Mouse (Mus musculus) ES-Bruce4 (cell line): ENCODE data around the gene Apeh. TPM values are rescaled to one million over a fixed set of nuclear protein-coding genes. Genes with fewer than 3 reads are reported as not detected.

Experiments
- H3K27ac ChIP-seq: 2 replicates; pipeline ENCODE4 v1.5.1; 2012; ENCODE audit warnings: low read length, inconsistent platforms; ENCODE audit not compliant: insufficient read depth
- H3K27me3 ChIP-seq: 2 replicates; pipeline ENCODE4 v1.6.1; 2012; ENCODE audit warnings: mild to moderate bottlenecking, low read length, inconsistent platforms; ENCODE audit not compliant: control insufficient read depth, poor library complexity, insufficient read depth, severe bottlenecking
- H3K36me3 ChIP-seq: 2 replicates; pipeline ENCODE4 v1.6.1; 2012; ENCODE audit warnings: inconsistent platforms, mild to moderate bottlenecking, low read length, moderate library complexity; ENCODE audit not compliant: control insufficient read depth, poor library complexity, insufficient read depth, severe bottlenecking
- H3K4me1 ChIP-seq: one replicate; pipeline ENCODE4 v1.8.1; 2011; ENCODE audit warnings: low read length; ENCODE audit not compliant: control insufficient read depth, insufficient read depth
- H3K4me3 ChIP-seq: 2 replicates; pipeline ENCODE4 v1.5.1; 2011; ENCODE audit warnings: low read depth, mild to moderate bottlenecking, low read length
- H3K9ac ChIP-seq: 2 replicates; pipeline ENCODE4 v1.6.1; 2012; ENCODE audit warnings: low read depth, mild to moderate bottlenecking, inconsistent platforms; ENCODE audit not compliant: poor library complexity, severe bottlenecking
- H3K9me3 ChIP-seq: replicated peaks from 2 replicates; pipeline ENCODE4 v1.6.1; 2012; ENCODE audit warnings: mild to moderate bottlenecking, low read length, inconsistent platforms; ENCODE audit not compliant: control insufficient read depth, poor library complexity, insufficient read depth, severe bottlenecking
- CTCF ChIP-seq: IDR thresholded peaks from one replicate; pipeline ENCODE4 v1.8.1; 2011; ENCODE audit warnings: low read depth, low read length
- EP300 ChIP-seq: IDR thresholded peaks from 2 replicates; pipeline ENCODE4 v1.6.1; 2011; ENCODE audit warnings: low read depth, low read length; ENCODE audit not compliant: insufficient read depth
- POLR2A ChIP-seq: IDR thresholded peaks from one replicate; pipeline ENCODE4 v1.8.1; 2011; ENCODE audit warnings: low read length; ENCODE audit not compliant: insufficient read depth
- polyA plus RNA-seq: library from polyadenylated mRNA; stranded (reverse); fragments of >200 nt; gene quantifications from 2 replicates; pipeline ENCODE4 v1.2.4, GENCODE M21; 2011; ENCODE audit warnings: low read depth; ENCODE audit not compliant: missing spikeins, insufficient read depth, insufficient read length

Apeh gene
- polyA plus RNA-seq, 1 experiment = 48.1 TPM

- Histone ChIP-seq H3K27ac (no peak overlapping the region), H3K4me3 (no peak overlapping the region), H3K4me1 (no peaks in the 10 kb centered on the region), H3K9me3 (no peaks in the 10 kb centered on the region), H3K9ac (no peak overlapping the region), H3K36me3 (no peaks in the 10 kb centered on the region), H3K27me3 (no peaks in the 10 kb centered on the region)
- no peak for TF ChIP-seq CTCF
- no peak for TF ChIP-seq POLR2A
- no peak for TF ChIP-seq EP300
Measured at GRCm38 (mm10) chr9:108132373-108132772, 38.0 kb upstream of the Apeh start.

GRCm38 (mm10) chr9:108131502-108131901 lies 37.1 kb upstream of the Apeh start:
- Histone ChIP-seq H3K4me3 (no peak overlapping the region), H3K9ac (no peak overlapping the region), H3K4me1 (no peaks in the 10 kb centered on the region), H3K27ac (no peak overlapping the region), H3K27me3 (no peaks in the 10 kb centered on the region), H3K36me3 (no peaks in the 10 kb centered on the region), H3K9me3 (no peaks in the 10 kb centered on the region)
- TF ChIP-seq EP300 (no peak), POLR2A (no peak), CTCF (no peak)

GRCm38 (mm10) chr9:108129042-108129948 lies 34.9 kb upstream of the Apeh start:
- no peak overlapping the region for H3K27ac ChIP-seq

GRCm38 (mm10) chr9:108128248-108128647 lies 33.8 kb upstream of the Apeh start:
- Histone ChIP-seq H3K27ac (no peak overlapping the region), H3K36me3 (no peaks in the 10 kb centered on the region), H3K4me1 (no peaks in the 10 kb centered on the region), H3K9ac (no peak overlapping the region), H3K9me3 (no peaks in the 10 kb centered on the region), H3K4me3 (no peak overlapping the region), H3K27me3 (no peaks in the 10 kb centered on the region)
- TF ChIP-seq EP300 (no peak), POLR2A (no peak), CTCF (no peak)

More at GRCm38 (mm10) chr9:108129042-108129948, 34.9 kb upstream of the Apeh start:
- Histone ChIP-seq H3K9ac (no peak overlapping the region), H3K27me3 (no peaks in the 10 kb centered on the region), H3K9me3 (no peaks in the 10 kb centered on the region), H3K36me3 (no peaks in the 10 kb centered on the region), H3K4me1 (no peaks in the 10 kb centered on the region), H3K4me3 (no peak overlapping the region)
- no peak for TF ChIP-seq EP300
- TF ChIP-seq POLR2A = no peak
- no peak for TF ChIP-seq CTCF

DNA sequence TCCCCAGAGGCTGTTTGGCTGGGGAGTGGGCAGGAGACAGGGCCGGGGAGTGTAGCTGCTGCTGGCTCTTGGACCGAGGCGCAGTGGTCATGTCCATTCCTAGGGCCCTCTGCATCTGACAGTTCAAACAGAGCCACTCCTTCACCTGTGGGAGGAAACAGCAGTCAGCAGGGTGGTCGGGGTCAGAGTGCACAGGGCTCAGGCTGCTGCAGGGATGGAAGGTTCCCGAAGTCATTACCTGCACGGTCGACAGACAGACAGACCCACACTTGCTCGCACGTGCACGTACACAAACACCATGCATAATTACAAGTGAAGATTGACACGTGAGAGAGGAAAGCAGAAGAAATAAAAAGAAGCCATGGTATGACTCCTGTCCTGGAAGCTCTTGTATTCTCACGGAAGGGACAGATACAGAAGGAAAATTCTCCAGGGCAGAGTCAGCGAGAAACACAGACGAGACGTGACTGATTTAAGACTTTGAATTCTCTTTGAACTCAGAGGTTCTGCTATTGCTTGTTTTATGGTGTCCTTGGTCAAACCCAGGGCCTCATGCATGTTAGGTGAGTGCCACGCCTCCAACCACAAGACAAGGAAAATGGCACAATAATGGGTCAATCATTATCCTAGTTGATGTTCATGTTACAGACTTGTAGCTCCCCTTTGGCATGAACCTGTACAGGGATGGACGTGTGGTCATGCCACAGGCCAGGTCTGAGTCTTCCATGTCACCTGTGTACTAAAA lies 32.2 kb upstream of the Apeh start:
- Histone ChIP-seq H3K9ac (no peak overlapping the region), H3K9me3 (no peaks in the 10 kb centered on the region), H3K27me3 (no peaks in the 10 kb centered on the region), H3K4me1 (no peaks in the 10 kb centered on the region), H3K27ac (no peak overlapping the region), H3K36me3 (no peaks in the 10 kb centered on the region), H3K4me3 (no peak overlapping the region)
- no peak for TF ChIP-seq CTCF
- no peak for TF ChIP-seq POLR2A
- no peak for TF ChIP-seq EP300
